Mouse (Mus musculus): ENCODE measurements at regions not wholly inside any gene's neighbourhood (a gene's known extent, or its start where the extent isn't known, plus 50 kb on each side); places are given as distances from the start of the nearest gene placed in this dataset.

DNA sequence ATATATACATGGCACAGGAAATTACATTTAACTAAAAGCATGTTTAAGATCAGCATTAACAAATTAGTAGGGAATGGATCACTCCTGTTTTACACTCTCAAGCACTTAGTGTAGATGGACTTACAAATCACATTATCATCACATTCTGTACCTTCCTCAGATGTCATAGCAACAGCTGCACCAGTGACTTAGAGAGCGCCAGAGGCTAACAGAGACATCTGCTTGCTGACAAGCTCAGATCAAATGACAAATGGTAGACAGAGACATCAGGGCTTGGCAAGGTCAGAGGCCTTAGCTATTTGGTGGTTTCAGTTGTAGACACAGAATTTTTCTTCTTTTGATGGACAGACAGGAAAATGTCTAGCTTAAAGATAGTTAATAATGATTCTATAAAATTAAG is 897.5 kb upstream of the Slc10a2 start:
- DNase-seq (ENCODE audit: low read depth, low spot score): no peak

DNA sequence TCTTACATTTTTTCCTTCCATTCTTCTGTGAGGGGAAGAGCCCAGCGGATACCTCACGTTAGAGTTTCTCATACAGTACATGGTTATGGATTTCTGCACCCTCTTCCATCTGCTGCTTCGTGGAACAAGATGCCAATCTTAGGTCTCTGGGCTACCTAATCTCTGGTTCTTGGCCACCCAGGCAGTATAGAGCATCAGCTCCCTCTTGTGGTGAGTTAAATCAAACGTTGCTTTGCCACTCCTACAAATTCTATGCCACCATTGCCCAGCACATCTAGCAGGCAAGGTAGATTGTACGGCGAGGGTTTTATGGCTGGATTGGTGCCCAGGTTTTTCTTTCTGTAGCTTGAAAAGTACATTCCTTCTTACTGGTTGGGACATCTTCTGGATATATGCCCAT is 889.7 kb upstream of the Slc10a2 start:
- DNase-seq (ENCODE audit: low read depth, low spot score): peak; percentile 28

- no peak for DNase-seq (ENCODE audit: low read depth, low spot score)
These were observed 860.4 kb upstream of the Slc10a2 start for GRCm38 (mm10) chr8:5965403-5966015.

- DNase-seq (ENCODE audit: low read depth, low spot score): no peak
These were observed 859.1 kb upstream of the Slc10a2 start for GRCm38 (mm10) chr8:5964299-5964698.

GRCm38 (mm10) chr8:5938057-5938456 is 832.9 kb upstream of the Slc10a2 start:
- DNase-seq (ENCODE audit: low read depth, low spot score): no peak

DNA sequence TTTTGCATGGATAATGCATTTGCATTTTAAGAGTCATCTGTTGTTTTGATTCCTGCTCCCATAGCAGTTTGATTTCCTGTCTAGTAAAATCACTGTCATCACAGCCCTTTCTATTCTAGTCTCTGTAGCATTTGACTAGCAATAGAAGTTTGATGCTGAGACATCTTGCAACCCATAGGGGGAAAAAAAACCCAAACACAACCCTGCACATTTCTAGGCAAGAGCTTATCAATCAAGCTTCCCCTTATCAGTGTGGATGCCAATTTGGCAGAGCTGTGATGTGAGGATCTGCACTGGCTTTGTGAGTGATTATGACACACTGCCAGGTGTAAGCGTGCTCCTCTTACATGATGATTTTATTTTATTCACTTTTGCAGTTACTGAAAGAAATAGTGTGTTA is 813.0 kb upstream of the Slc10a2 start:
- DNase-seq (ENCODE audit: low read depth, low spot score): no peak
